Mouse (Mus musculus) liver, postnatal 0 days (tissue): ENCODE results near the gene Kcnk1.

ENCODE experiments used
- CTCF ChIP-seq: sonication (generic); IDR thresholded peaks from 2 replicates; pipeline ENCODE4 v1.5.1; 2016; ENCODE audit warnings: antibody characterized with exemption, low read depth
- EP300 ChIP-seq: IDR thresholded peaks from 2 replicates; pipeline ENCODE4 v1.6.1; 2016; ENCODE audit warnings: antibody characterized with exemption, low read depth, mild to moderate bottlenecking

GRCm38 (mm10) chr8:125971336-125971735, 23.6 kb upstream of the Kcnk1 start:
- TF ChIP-seq CTCF, result no peak
- no peak for TF ChIP-seq EP300
